Mouse (Mus musculus) hindbrain, embryonic 11.5 days (tissue): Measurements from ENCODE around the gene Impg2. TPM values are rescaled to one million over a fixed set of nuclear protein-coding genes. Genes with fewer than 3 reads are reported as not detected.

ENCODE experiments used
- ATAC-seq: fragments of 200-750 bp; cut with Nextera tagmentation; 2 replicates; pipeline ENCODE4 v1.8.0; 2017; ENCODE audit warnings: mild to moderate bottlenecking, moderate TSS enrichment, moderate library complexity; ENCODE audit not compliant: low FRiP score
- DNase-seq: peaks from one replicate; pipeline ENCODE4 v3.0.0-alpha.2; 2015; ENCODE audit warnings: low spot score
- H3K27ac ChIP-seq: fragments of 300-500 bp; sonication (generic); 2 replicates; pipeline ENCODE4 v1.5.1; 2014; ENCODE audit warnings: mild to moderate bottlenecking, low read depth, low read length
- H3K27me3 ChIP-seq: fragments of 300-500 bp; sonication (generic); 2 replicates; pipeline ENCODE4 v1.6.1; 2014; ENCODE audit warnings: mild to moderate bottlenecking, low read length, moderate library complexity, mixed read lengths; ENCODE audit not compliant: control insufficient read depth, insufficient read depth
- H3K36me3 ChIP-seq: fragments of 300-500 bp; sonication (generic); 2 replicates; pipeline ENCODE4 v1.6.1; 2014; ENCODE audit warnings: mild to moderate bottlenecking, low read length, moderate library complexity, mixed read lengths; ENCODE audit not compliant: control insufficient read depth, insufficient read depth
- H3K4me1 ChIP-seq: fragments of 300-500 bp; sonication (generic); replicated peaks from 2 replicates; pipeline ENCODE4 v1.6.1; 2014; ENCODE audit warnings: low read length, mixed read lengths; ENCODE audit not compliant: control insufficient read depth, insufficient read depth
- H3K4me2 ChIP-seq: fragments of 300-500 bp; sonication (generic); replicated peaks from 2 replicates; pipeline ENCODE4 v1.6.1; 2014; ENCODE audit warnings: mild to moderate bottlenecking, low read depth, low read length
- H3K4me3 ChIP-seq: fragments of 300-500 bp; sonication (generic); 2 replicates; pipeline ENCODE4 v1.5.1; 2014; ENCODE audit warnings: low read depth, low read length
- H3K9ac ChIP-seq: fragments of 300-500 bp; sonication (generic); 2 replicates; pipeline ENCODE4 v1.6.1; 2014; ENCODE audit warnings: low read depth, low read length
- H3K9me3 ChIP-seq: fragments of 300-500 bp; sonication (generic); 2 replicates; pipeline ENCODE4 v1.6.1; 2016; ENCODE audit warnings: low read length; ENCODE audit not compliant: control insufficient read depth
- WGBS: fragments of 180-500 bp; shearing (Covaris S2); extraction: QIAGEN DNeasy Blood & Tissue Kit; methylation state at CpG from one replicate; pipeline ENCODE4 v1.1.7; 2014; 5-methylcytosine and 5-hydroxymethylcytosine counted together
- polyA plus RNA-seq: library from polyadenylated mRNA; unstranded; fragments of >200 nt; fragmentation: Nextera tagmentation; extraction: Ambion mirVana; gene quantifications from 2 replicates; pipeline ENCODE4 v1.2.1, GENCODE M21; 2014

Impg2 gene
- polyA plus RNA-seq, 1 experiment from 2014 or later: 0.25 TPM

DNA sequence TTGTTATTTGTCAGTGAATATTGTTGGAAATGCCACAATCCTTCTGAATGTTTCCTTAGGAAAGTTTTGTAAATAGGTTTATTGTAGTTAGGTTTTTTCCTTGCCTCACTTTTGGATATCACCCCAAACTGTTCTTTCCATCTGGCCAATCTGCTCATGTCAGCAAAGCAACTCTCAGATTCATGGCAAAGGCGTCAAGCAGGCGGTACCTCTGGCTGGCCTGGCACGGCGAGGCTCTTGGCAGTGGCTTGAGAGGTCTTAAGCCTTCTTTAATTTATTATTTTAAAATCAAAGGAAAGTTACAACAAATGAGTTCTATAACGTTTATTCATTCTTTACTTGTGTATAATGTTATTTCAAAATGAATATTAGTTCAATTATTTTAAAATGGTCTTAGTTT is 82.0 kb downstream of the Impg2 start:
- DNase-seq: no peak
- ATAC-seq: no peak
- no peak overlapping the region for H3K4me2 ChIP-seq
- no peak overlapping the region for H3K27ac ChIP-seq
- H3K27me3 ChIP-seq: no peaks in the 10 kb centered on the region
- no peaks in the 10 kb centered on the region for H3K4me1 ChIP-seq
- H3K9me3 ChIP-seq: no peaks in the 10 kb centered on the region
- H3K9ac ChIP-seq: no peak overlapping the region
- H3K36me3 ChIP-seq: no peaks in the 10 kb centered on the region
- no peak overlapping the region for H3K4me3 ChIP-seq
- 85% methylated on average over 5 of the region's 5 CpGs for WGBS

DNA sequence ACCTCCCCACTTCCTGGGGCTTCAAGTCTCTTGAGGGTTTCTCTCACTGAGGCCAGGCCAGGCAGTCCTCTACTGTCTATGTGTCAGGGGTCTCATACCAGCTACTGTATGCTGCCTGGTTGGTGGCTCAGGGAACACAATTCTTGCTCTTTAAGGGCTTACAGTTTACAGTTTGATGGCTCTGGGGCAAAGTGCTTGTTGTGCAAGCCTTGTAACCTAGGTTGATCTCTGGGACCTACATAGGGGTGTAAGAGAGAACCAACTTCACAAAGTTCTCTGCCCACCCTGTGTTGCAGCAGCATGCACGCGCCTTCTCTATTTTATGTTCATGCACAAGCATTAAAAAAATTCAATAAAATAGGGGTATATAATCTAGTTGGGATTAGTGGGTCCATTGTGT is 82.9 kb downstream of the Impg2 start:
- DNase-seq (no peak), ATAC-seq (no peak)
- no peak overlapping the region for H3K4me2 ChIP-seq
- H3K27ac ChIP-seq: no peak overlapping the region
- no peaks in the 10 kb centered on the region for H3K9me3 ChIP-seq
- no peak overlapping the region for H3K4me3 ChIP-seq
- H3K27me3 ChIP-seq: no peaks in the 10 kb centered on the region
- H3K9ac ChIP-seq: no peak overlapping the region
- 96% methylated on average over 2 of the region's 2 CpGs for whole genome bisulfite sequencing
- H3K36me3 ChIP-seq: no peaks in the 10 kb centered on the region
- no peaks in the 10 kb centered on the region for H3K4me1 ChIP-seq

DNA sequence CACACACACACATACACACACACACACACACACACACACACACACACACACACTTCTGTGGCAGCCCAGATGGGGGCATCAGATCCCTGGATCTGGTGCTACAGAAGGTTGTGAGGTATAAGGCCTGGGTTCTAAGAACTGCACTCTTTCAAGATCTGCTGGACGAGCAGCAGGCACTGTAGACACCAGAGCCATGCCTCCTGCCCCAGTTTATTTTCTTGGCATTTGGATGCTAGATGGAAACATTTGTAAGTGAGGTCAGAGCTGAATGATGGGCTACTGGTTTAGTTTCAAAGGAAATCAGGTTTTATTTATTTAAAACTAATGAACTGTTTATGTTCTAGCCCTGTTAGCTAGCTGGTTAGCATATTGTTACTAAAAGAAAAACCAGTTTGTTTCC is 90.8 kb downstream of the Impg2 start:
- Histone ChIP-seq H3K36me3 (no peaks in the 10 kb centered on the region), H3K27me3 (no peaks in the 10 kb centered on the region), H3K27ac (no peak overlapping the region), H3K4me1 (no peaks in the 10 kb centered on the region), H3K4me2 (no peak overlapping the region), H3K4me3 (no peak overlapping the region), H3K9ac (no peak overlapping the region), H3K9me3 (no peaks in the 10 kb centered on the region)
- WGBS: 88% methylated on average over 1 of the region's 1 CpGs
- no peak for DNase-seq
- ATAC-seq: no peak

DNA sequence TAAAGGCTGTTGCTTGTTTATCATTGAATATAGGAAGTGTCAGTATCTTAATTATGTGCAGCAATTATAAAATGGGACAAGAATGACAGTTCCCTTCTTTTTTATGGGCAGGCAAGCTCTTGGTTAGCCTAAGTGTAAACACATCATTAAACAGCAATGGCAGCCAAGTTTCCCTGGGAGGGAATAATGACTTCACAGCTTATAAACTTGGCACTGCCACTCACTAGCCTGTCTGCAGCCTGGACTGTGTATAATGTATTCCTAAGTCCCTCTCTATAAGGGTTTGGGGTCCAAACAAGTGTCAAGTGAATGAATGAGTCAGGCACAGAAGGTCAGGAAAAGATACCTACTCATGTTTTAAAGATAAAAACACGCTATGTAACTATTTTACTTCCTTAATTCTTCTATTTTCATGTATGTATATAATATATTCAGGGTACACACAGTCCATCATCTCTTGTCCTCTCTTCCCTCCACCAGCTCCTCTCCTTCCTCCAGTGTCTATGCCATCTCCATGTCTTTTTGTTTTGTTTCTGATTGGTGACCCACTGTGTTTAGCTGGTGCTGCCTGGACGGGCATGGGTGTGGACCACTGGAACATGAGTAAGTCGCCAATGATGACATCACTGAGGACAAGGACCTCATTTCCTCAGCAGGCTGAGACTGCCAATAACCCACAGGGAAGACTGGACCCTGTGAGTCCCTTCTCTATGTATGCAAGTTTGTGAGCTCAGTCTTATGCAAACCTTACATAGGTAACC is 92.0 kb downstream of the Impg2 start:
- H3K36me3 ChIP-seq: no peaks in the 10 kb centered on the region
- no peaks in the 10 kb centered on the region for H3K27me3 ChIP-seq
- WGBS: 92% methylated on average over 3 of the region's 3 CpGs
- H3K27ac ChIP-seq: no peak overlapping the region
- ATAC-seq: no peak
- no peak for DNase-seq
- no peak overlapping the region for H3K4me3 ChIP-seq
- no peak overlapping the region for H3K4me2 ChIP-seq
- no peak overlapping the region for H3K9ac ChIP-seq
- no peaks in the 10 kb centered on the region for H3K9me3 ChIP-seq
- H3K4me1 ChIP-seq: no peaks in the 10 kb centered on the region

DNA sequence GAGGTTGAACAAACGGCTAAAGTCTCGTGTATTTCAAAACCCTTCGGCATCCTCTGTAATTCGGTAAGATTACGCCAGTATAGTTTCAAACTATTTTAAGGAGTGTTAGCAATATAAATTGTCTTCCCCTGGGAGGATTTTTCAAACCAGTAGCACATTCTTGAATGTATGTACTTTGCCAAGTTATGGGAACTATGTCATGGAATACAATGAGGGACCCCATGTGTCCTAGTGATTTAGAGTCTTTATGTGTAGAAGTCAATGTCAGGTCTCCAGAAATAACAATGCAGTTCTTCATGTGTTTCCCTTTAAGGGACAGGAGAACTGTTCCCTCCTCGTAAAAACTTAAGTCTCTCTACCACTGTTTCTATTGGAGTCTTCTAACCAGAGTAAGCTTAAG is 94.1 kb downstream of the Impg2 start:
- WGBS: 85% methylated on average over 6 of the region's 6 CpGs
- Histone ChIP-seq H3K27ac (no peak overlapping the region), H3K9me3 (no peaks in the 10 kb centered on the region), H3K27me3 (no peaks in the 10 kb centered on the region), H3K9ac (no peak overlapping the region), H3K4me3 (no peak overlapping the region), H3K4me1 (no peaks in the 10 kb centered on the region), H3K36me3 (no peaks in the 10 kb centered on the region), H3K4me2 (no peak overlapping the region)
- ATAC-seq (no peak), DNase-seq (no peak)

DNA sequence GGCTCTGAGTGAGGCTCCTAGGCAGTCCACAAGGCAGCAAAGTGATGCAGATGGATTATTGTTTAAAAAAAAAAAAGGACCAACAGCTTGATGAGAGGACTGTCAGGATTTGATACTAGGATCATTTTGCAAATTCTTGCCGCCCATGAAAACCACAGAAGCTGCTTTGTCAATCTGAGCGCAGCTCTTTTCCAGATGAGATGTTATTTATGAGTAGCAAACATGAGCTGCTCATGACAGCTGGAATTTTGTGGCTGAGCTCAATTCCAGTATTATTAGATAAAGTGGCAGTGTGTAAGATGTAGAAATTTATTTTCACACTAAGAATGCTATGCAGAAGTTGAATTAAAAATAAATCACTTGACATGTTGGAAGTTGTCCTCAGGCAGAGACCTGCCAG is 94.7 kb downstream of the Impg2 start:
- H3K4me1 ChIP-seq: no peaks in the 10 kb centered on the region
- H3K4me2 ChIP-seq: no peak overlapping the region
- no peaks in the 10 kb centered on the region for H3K36me3 ChIP-seq
- ATAC-seq (no peak), DNase-seq (no peak)
- no peak overlapping the region for H3K4me3 ChIP-seq
- no peaks in the 10 kb centered on the region for H3K9me3 ChIP-seq
- no peaks in the 10 kb centered on the region for H3K27me3 ChIP-seq
- WGBS: 83% methylated on average over 2 of the region's 2 CpGs
- H3K9ac ChIP-seq: no peak overlapping the region
- H3K27ac ChIP-seq: no peak overlapping the region

DNA sequence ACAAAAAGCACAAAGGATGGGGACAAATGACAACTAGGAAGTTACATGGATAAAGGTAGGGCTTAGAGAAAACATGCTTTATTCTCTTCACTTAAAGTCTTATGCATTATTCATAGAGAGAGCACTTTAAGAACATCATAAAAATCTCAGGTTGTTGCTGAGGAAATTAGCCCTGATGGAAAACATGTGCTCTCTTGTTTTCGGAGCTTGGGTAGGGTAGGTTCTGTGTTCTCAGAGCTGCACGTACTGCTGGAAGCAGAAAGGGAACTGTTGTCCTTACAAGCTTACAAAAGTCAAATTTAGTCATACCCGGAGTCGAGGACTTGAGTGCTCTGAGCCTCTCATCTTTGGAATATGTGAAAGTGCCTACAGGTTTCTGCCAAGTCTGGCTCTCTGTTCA is 98.9 kb downstream of the Impg2 start:
- H3K27ac ChIP-seq: no peak overlapping the region
- 85% methylated on average over 4 of the region's 4 CpGs for WGBS
- H3K4me1 ChIP-seq: no peaks in the 10 kb centered on the region
- no peak overlapping the region for H3K4me3 ChIP-seq
- H3K27me3 ChIP-seq: no peaks in the 10 kb centered on the region
- H3K9ac ChIP-seq: no peak overlapping the region
- no peaks in the 10 kb centered on the region for H3K36me3 ChIP-seq
- no peak overlapping the region for H3K4me2 ChIP-seq
- DNase-seq (no peak), ATAC-seq (no peak)
- H3K9me3 ChIP-seq: no peaks in the 10 kb centered on the region

DNA sequence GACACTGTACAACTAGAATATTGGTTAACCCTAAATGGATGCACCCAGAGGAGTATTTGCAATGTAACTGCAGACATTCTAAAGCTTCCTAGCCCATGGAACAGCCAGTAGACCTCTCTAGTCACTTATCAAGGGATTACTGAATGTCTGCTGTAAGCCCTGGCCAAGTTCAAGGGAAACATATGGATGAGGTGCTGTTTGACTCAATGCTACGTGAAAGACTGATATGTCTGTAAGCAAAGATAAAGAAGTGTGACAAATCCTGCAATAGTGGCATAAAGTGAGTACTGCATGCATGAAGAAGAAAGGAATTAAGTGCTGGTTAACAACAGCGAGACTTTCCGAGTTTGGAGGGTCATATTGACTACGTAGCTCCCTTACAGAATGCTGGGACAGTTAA is 100.1 kb downstream of the Impg2 start:
- Histone ChIP-seq H3K27me3 (no peaks in the 10 kb centered on the region), H3K9ac (no peak overlapping the region), H3K36me3 (no peaks in the 10 kb centered on the region), H3K27ac (no peak overlapping the region), H3K4me2 (no peak overlapping the region), H3K4me3 (no peak overlapping the region), H3K9me3 (no peaks in the 10 kb centered on the region), H3K4me1 (no peaks in the 10 kb centered on the region)
- 85% methylated on average over 4 of the region's 4 CpGs for WGBS
- ATAC-seq (no peak), DNase-seq (no peak)

DNA sequence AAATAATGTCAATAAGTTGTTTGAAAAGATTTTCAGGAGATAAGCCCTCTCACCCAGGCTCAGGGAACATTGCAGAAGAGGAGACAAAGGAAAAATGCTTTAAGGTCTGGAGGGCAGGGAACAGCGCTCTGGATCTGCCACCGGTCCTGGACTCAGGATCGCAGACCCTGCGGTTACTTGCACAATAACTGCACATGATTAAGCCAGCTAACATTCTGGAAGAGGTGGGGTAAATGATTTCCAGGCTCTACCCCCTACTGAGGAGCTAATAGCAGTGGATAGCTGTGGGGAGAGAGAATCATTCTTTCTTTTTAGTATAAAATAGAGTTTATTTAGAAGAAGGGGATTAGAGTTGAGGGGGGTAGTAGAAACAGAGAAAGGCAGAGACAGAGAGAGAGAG is 103.5 kb downstream of the Impg2 start:
- Histone ChIP-seq H3K36me3 (no peaks in the 10 kb centered on the region), H3K9ac (no peak overlapping the region), H3K9me3 (no peaks in the 10 kb centered on the region), H3K27ac (no peak overlapping the region), H3K4me3 (no peak overlapping the region), H3K4me1 (no peaks in the 10 kb centered on the region), H3K4me2 (no peak overlapping the region), H3K27me3 (no peaks in the 10 kb centered on the region)
- DNase-seq: no peak
- no peak for ATAC-seq
- WGBS: 86% methylated on average over 4 of the region's 4 CpGs
